Comparison of ENCODE assay signal across 16 mouse cellular contexts in genomic region chr11:76332240-76332639, GRCm38 (mm10).
DNase-seq lines count a peak whose midpoint lies in the region; ATAC-seq lines count a peak whose summit lies in the region.
"Had no signal": no experiment of that assay in that cellular context is flagged by ENCODE, and none has a peak within 500 bp of the region (broad histone marks: within the 10 kb centered on the region; RNA-seq: fewer than 3 reads in every experiment).

No protein-coding gene starts in this region.

- 0 out of 2 replicates have a peak overlapping the region, but pooled peaks have one; percentile 51 for H3K9ac ChIP-seq in heart, embryonic 12.5 days
- no peak overlapping the region for H3K9ac ChIP-seq in lung, embryonic 16.5 days (ENCODE audit: low read length)
- H3K9ac ChIP-seq in kidney, embryonic 16.5 days (replicated peaks; ENCODE audit: low read length) = 0 out of 2 replicates have a peak overlapping the region, but pooled peaks have one; percentile 38
- no peak overlapping the region for H3K9ac ChIP-seq in stomach, embryonic 14.5 days (replicated peaks; ENCODE audit: low read depth, low read length)
- H3K9ac ChIP-seq: forebrain, embryonic 15.5 days; liver, embryonic 14.5 days; neural tube, embryonic 13.5 days had no signal

- ATAC-seq in heart, embryonic 12.5 days (ENCODE audit: insufficient number of reproducible peaks, low FRiP score) = no peak
- peak; percentile 70 for ATAC-seq in lung, embryonic 16.5 days (ENCODE audit: low read depth)
- no peak for ATAC-seq in kidney, embryonic 16.5 days (ENCODE audit: low FRiP score, low TSS enrichment)
- ATAC-seq in stomach, embryonic 14.5 days (ENCODE audit: insufficient number of reproducible peaks, insufficient read depth, low FRiP score, low read depth) = no peak
- no peak for ATAC-seq in erythroid progenitor cell, adult 5-6 weeks (replicated peaks; ENCODE audit: low FRiP score, poor library complexity, severe bottlenecking)
- ATAC-seq: forebrain, embryonic 15.5 days; hindbrain, postnatal 0 days had no signal

- no peak overlapping the region for H3K4me2 ChIP-seq in heart, embryonic 12.5 days
- no peak overlapping the region for H3K4me2 ChIP-seq in lung, embryonic 16.5 days (ENCODE audit: low read depth, low read length)
- H3K4me2 ChIP-seq in kidney, embryonic 16.5 days (replicated peaks; ENCODE audit: low read depth, low read length) = no peak overlapping the region
- no peak overlapping the region for H3K4me2 ChIP-seq in stomach, embryonic 14.5 days (replicated peaks; ENCODE audit: low read depth, low read length)
- H3K4me2 ChIP-seq: forebrain, embryonic 15.5 days; neural tube, embryonic 13.5 days had no signal

- no peaks in the 10 kb centered on the region for H3K36me3 ChIP-seq in heart, embryonic 12.5 days
- H3K36me3 ChIP-seq in heart, embryonic 10.5 days = no peaks in the 10 kb centered on the region
- H3K36me3 ChIP-seq in lung, embryonic 16.5 days (ENCODE audit: control insufficient read depth, insufficient read depth, low read length) = no peaks in the 10 kb centered on the region
- no peaks in the 10 kb centered on the region for H3K36me3 ChIP-seq in kidney, embryonic 16.5 days (ENCODE audit: insufficient read depth, low read length)
- H3K36me3 ChIP-seq in stomach, embryonic 14.5 days (ENCODE audit: control insufficient read depth, insufficient read depth, low read length) = no peaks in the 10 kb centered on the region
- H3K36me3 ChIP-seq: forebrain, embryonic 15.5 days; neural tube, embryonic 13.5 days had no signal

- no peak for DNase-seq in heart, embryonic 10.5 days (ENCODE audit: low spot score)
- no peak for DNase-seq in lung, postnatal 10 days
- no peak for DNase-seq in gastrocnemius, adult 8-10 months (ENCODE audit: low spot score in 2 of 2)
- DNase-seq: cerebellum, adult 18-20 months; gastrocnemius, postnatal 36 days; retina, postnatal 1 day had no signal

- H3K9me3 ChIP-seq in heart, embryonic 12.5 days (replicated peaks) = no peaks in the 10 kb centered on the region
- H3K9me3 ChIP-seq in heart, embryonic 10.5 days = no peaks in the 10 kb centered on the region
- H3K9me3 ChIP-seq in lung, embryonic 16.5 days (ENCODE audit: control insufficient read depth, low read length) = no peaks in the 10 kb centered on the region
- no peaks in the 10 kb centered on the region for H3K9me3 ChIP-seq in kidney, embryonic 16.5 days (ENCODE audit: low read length)
- H3K9me3 ChIP-seq in stomach, embryonic 14.5 days (ENCODE audit: control insufficient read depth, low read depth, low read length) = no peaks in the 10 kb centered on the region
- H3K9me3 ChIP-seq: forebrain, embryonic 15.5 days; megakaryocyte, embryonic 14.5 days; neural tube, embryonic 13.5 days had no signal

- H3K4me1 ChIP-seq in heart, embryonic 12.5 days (replicated peaks) = peaks cover 35% of the 10 kb centered on the region
- peaks cover 40% of the 10 kb centered on the region for H3K4me1 ChIP-seq in heart, embryonic 10.5 days
- H3K4me1 ChIP-seq in lung, embryonic 16.5 days (replicated peaks; ENCODE audit: control insufficient read depth, insufficient read depth, low read length) = peaks cover 27% of the 10 kb centered on the region
- H3K4me1 ChIP-seq in kidney, embryonic 16.5 days (ENCODE audit: insufficient read depth, low read length) = peaks cover 21% of the 10 kb centered on the region
- peaks cover 42% of the 10 kb centered on the region for H3K4me1 ChIP-seq in stomach, embryonic 14.5 days (ENCODE audit: control insufficient read depth, insufficient read depth, low read length)

- WGBS in heart, embryonic 12.5 days = 56% methylated on average over 5 of the region's 5 CpGs
- WGBS in heart, embryonic 10.5 days = 61% methylated on average over 5 of the region's 5 CpGs
- 27% methylated on average over 5 of the region's 5 CpGs for WGBS in lung, embryonic 16.5 days
- 26% methylated on average over 5 of the region's 5 CpGs for WGBS in kidney, embryonic 16.5 days
- 23% methylated on average over 5 of the region's 5 CpGs for whole genome bisulfite sequencing in stomach, embryonic 14.5 days

- no peak overlapping the region for H3K4me3 ChIP-seq in heart, embryonic 12.5 days
- no peak overlapping the region for H3K4me3 ChIP-seq in heart, embryonic 10.5 days
- no peak overlapping the region for H3K4me3 ChIP-seq in lung, embryonic 16.5 days (ENCODE audit: low read length)
- no peak overlapping the region for H3K4me3 ChIP-seq in kidney, embryonic 16.5 days (ENCODE audit: low read length)
- no peak overlapping the region for H3K4me3 ChIP-seq in stomach, embryonic 14.5 days (ENCODE audit: low read depth, low read length)
- H3K4me3 ChIP-seq: forebrain, embryonic 15.5 days; megakaryocyte, embryonic 14.5 days; neural tube, embryonic 13.5 days had no signal

- H3K27ac ChIP-seq in heart, embryonic 12.5 days (ENCODE audit: poor library complexity, severe bottlenecking) = no peak overlapping the region
- no peak overlapping the region for H3K27ac ChIP-seq in heart, embryonic 10.5 days
- H3K27ac ChIP-seq in lung, embryonic 16.5 days (ENCODE audit: low read length) = no peak overlapping the region
- peak overlapping the region; percentile 57; the same call in 1 of the 2 replicates for H3K27ac ChIP-seq in kidney, embryonic 16.5 days (ENCODE audit: low read length)
- peak overlapping the region; percentile 61; the same call in 1 of the 2 replicates for H3K27ac ChIP-seq in stomach, embryonic 14.5 days (ENCODE audit: low read length)
- H3K27ac ChIP-seq: forebrain, embryonic 15.5 days; hindbrain, postnatal 0 days; liver, embryonic 14.5 days; neural tube, embryonic 13.5 days had no signal

- H3K27me3 ChIP-seq in heart, embryonic 12.5 days (replicated peaks) = no peaks in the 10 kb centered on the region
- no peaks in the 10 kb centered on the region for H3K27me3 ChIP-seq in heart, embryonic 10.5 days (ENCODE audit: insufficient read depth, poor library complexity, severe bottlenecking)
- H3K27me3 ChIP-seq in lung, embryonic 16.5 days (ENCODE audit: control insufficient read depth, insufficient read depth, low read depth, low read length) = no peaks in the 10 kb centered on the region
- no peaks in the 10 kb centered on the region for H3K27me3 ChIP-seq in kidney, embryonic 16.5 days (ENCODE audit: insufficient read depth, low read length)
- no peaks in the 10 kb centered on the region for H3K27me3 ChIP-seq in stomach, embryonic 14.5 days (ENCODE audit: control insufficient read depth, insufficient read depth, low read length)
- H3K27me3 ChIP-seq: forebrain, embryonic 15.5 days; neural tube, embryonic 13.5 days had no signal

Comparison
In these comparisons a context has a peak if more than half of its experiments do, and no peak if none do; other contexts are left out.
1. H3K27ac ChIP-seq: peak in kidney, embryonic 16.5 days (single experiment) and stomach, embryonic 14.5 days (single experiment); none in heart, embryonic 12.5 days (single experiment), heart, embryonic 10.5 days (single experiment) and lung, embryonic 16.5 days (single experiment).
2. H3K9ac ChIP-seq: peak in heart, embryonic 12.5 days (single experiment) and kidney, embryonic 16.5 days (single experiment); none in lung, embryonic 16.5 days (single experiment) and stomach, embryonic 14.5 days (single experiment).